Mouse (Mus musculus): Measurements from ENCODE around the gene Gm11213.

DNA sequence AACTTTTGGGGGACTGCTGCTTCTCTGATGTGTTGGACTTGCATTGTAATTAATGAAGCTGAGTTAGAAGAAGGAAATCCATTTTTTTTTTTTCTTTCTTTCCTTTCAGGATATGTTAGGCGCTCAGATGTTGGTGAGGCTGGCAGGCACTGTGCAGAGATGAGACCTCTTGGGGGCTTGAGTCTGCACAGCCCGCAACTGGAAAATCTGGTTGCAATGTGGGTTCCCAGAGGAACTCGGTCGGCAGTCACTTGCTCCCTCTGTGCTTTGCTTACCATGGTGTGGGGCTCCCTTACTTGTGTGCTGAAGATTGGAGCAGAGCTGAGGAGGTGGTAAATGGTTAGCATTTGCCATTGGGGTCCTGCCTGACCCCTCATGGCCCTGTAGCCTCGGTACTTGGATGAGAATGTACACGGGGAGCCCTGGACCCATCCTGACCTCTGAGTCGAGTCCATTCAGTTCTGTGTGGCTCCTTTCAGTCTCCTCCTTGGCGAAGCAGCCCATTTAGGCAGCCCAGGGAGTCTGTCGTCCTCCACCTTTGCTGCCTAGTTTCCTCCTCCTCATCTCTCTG is 45.8 kb downstream of the Gm11213 start:
- TF ChIP-seq CTCF (IDR thresholded peaks at IDR 0.05; ENCODE audit: low read depth, low read length) (no peak), POLR2A (IDR thresholded peaks at IDR 0.05; ENCODE audit: extremely low read depth, insufficient read depth, low read length) (no peak)

All from liver, adult 2 months (tissue).